Mouse (Mus musculus): Measurements from ENCODE around the gene Bco1. TPM values are rescaled to one million over a fixed set of nuclear protein-coding genes. Genes with fewer than 3 reads are reported as not detected.

Gene Bco1
- polyA plus RNA-seq, 1 experiment from 2014 or later: 0.34 TPM

DNA sequence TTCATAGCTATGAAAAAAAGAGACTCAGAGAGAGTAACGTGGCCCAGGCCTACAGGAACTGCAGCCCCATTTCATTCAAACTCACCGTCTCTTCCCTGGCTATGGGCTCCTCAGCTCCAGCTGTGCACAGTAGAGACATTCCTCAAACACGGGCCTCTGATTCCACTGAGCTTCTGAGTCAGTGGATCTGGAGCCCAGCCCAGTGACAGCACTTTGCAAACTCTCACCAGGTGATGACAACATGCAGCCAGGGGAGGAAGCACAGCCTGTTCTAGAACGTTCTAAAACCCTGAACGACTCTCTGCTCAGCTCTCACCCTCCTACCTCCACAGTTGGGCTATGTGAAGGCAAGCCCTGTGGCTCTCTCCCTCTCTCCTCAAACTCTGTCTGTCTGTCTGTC is 1.6 kb upstream of the Bco1 start:
- H3K4me2 ChIP-seq: no peak overlapping the region
- H3K27ac ChIP-seq (ENCODE audit: poor library complexity, severe bottlenecking): no peak overlapping the region
- no peaks in the 10 kb centered on the region for H3K9me3 ChIP-seq (replicated peaks)
- no peaks in the 10 kb centered on the region for H3K27me3 ChIP-seq (replicated peaks)
- 23% methylated on average over 5 of the region's 5 CpGs for WGBS
- H3K4me3 ChIP-seq: no peak overlapping the region
- 0 out of 2 replicates have a peak, but pooled peaks cover 8% of the 10 kb centered on the region for H3K4me1 ChIP-seq (replicated peaks)
- ATAC-seq (ENCODE audit: insufficient number of reproducible peaks, low FRiP score): no peak
- H3K36me3 ChIP-seq: no peaks in the 10 kb centered on the region
- no peak overlapping the region for H3K9ac ChIP-seq

DNA sequence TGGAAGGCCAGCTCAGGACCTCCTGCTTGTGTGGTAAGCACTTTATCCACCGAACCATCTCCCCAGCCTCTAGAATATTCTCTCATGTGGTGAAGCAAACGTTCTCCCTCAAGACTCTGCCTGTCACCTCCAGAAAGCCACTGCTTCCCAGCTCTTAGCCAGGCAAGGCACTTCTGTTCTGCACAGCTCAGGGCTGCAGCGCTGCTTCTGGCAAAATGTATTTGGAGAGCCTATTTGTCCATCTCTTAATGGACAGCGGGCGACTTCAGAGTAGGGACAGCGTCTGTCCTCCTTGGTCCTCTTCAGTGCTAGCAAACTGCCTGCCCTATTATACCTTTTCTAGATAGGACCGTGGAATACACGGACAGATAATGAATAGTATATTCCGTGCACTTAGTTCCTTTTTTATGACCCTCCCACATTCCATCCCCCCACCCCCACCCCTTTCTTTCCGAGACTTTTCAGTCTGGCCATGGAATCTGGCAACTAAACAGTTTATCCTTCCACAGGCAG is 1.5 kb downstream of the Bco1 start:
- Histone ChIP-seq H3K9me3 (replicated peaks) (peaks cover 8% of the 10 kb centered on the region), H3K36me3 (no peaks in the 10 kb centered on the region), H3K27me3 (replicated peaks) (no peaks in the 10 kb centered on the region), H3K9ac (no peak overlapping the region), H3K4me2 (no peak overlapping the region), H3K4me3 (no peak overlapping the region), H3K4me1 (replicated peaks) (0 out of 2 replicates have a peak, but pooled peaks cover 8% of the 10 kb centered on the region), H3K27ac (ENCODE audit: poor library complexity, severe bottlenecking) (no peak overlapping the region)
- 68% methylated on average over 10 of the region's 10 CpGs for WGBS
- ATAC-seq (ENCODE audit: insufficient number of reproducible peaks, low FRiP score): no peak; the same call in 1 of the 2 replicates

DNA sequence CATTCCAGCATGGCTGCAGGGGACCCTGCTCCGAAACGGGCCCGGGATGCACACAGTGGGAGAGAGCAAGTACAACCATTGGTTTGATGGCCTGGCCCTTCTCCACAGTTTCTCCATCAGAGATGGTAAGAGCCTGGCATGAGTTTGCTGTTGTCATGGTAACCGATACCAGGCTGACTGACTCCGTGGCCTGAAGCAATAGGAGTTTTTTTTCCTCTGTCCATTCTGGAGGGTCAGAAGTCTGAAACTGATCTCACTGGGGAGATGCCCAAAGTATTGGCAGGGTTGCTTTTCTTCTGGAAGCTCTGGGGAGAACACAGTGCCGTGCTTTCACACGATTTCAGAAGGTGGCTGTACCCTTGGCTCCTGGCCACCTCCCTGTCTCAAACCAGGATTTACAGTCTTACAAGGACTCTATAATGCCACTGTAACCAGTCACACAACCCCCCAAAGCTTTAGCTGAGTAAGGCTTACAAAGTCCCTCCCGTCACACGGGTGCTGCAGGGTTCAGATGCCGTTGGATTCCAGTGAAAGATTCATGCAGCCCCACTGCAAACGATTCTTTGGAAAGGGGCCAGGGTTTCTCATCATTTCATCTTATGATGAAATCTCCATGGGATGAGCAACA is 2.0 kb downstream of the Bco1 start:
- peak; percentile 29; the same call in 1 of the 2 replicates for ATAC-seq (ENCODE audit: insufficient number of reproducible peaks, low FRiP score)
- Histone ChIP-seq H3K36me3 (no peaks in the 10 kb centered on the region), H3K4me3 (no peak overlapping the region), H3K27me3 (replicated peaks) (no peaks in the 10 kb centered on the region), H3K9ac (no peak overlapping the region), H3K27ac (ENCODE audit: poor library complexity, severe bottlenecking) (no peak overlapping the region), H3K4me2 (no peak overlapping the region), H3K9me3 (replicated peaks) (peaks cover 8% of the 10 kb centered on the region), H3K4me1 (replicated peaks) (0 out of 2 replicates have a peak, but pooled peaks cover 8% of the 10 kb centered on the region)
- 61% methylated on average over 11 of the region's 11 CpGs for WGBS

DNA sequence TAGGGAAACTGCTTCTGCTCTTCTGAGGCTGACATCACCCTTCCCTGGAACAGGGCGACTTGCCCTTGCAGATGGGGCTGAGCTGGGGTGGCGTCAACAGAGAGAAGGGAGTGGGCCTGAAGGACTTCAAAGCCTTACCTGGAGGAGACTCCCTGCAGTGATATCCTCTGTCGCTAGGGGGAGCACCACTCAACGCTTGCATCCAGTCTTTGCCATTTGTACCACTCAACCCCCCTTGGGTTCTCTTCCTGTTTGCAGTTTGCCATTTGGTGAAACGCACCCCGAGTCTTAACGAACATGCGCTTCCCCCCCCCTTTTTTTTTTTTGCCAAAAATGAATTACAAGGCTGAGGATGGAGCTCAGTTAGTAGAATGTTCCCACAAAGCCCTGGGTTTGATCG is 11.9 kb downstream of the Bco1 start:
- Histone ChIP-seq H3K4me2 (no peak overlapping the region), H3K4me3 (no peak overlapping the region), H3K27ac (ENCODE audit: poor library complexity, severe bottlenecking) (no peak overlapping the region), H3K4me1 (replicated peaks) (no peaks in the 10 kb centered on the region), H3K27me3 (replicated peaks) (no peaks in the 10 kb centered on the region), H3K9me3 (replicated peaks) (peaks cover 6% of the 10 kb centered on the region; the same call in 1 of the 2 replicates), H3K9ac (no peak overlapping the region), H3K36me3 (no peaks in the 10 kb centered on the region)
- WGBS: 15% methylated on average over 9 of the region's 9 CpGs
- 0 out of 2 replicates have a peak, but pooled peaks have one; percentile 29 for ATAC-seq (ENCODE audit: insufficient number of reproducible peaks, low FRiP score)

DNA sequence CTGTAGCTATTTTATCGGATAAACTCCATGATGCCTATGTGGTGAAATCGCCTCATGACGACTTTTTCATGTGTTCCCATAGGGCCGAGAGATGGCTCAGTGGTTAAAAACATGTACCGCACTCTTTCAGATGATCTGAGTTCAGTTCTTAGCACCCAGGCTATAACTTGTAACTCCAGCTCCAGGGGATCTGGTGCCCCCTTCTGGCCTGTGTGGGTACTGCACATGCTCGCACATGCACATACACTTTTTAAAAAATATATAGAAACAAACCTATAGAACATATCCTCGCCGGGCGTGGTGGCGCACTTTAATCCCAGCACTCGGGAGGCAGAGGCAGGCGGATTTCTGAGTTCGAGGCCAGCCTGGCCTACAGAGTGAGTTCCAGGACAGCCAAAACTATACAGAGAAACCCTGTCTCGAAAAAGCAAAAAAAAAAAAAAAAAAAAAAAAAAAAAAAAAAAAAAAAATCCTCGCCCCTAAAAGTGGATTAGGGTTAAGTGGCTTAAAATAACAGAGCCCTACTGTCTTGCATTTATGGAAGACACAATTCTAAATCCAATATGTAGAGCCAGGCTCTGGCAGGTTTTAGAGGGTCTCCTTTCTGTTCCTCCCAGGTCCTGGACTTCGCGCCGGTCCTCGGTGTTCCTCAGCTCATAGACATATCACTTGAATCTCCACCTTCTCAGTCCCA is 13.5 kb downstream of the Bco1 start:
- Histone ChIP-seq H3K36me3 (no peaks in the 10 kb centered on the region), H3K9ac (no peak overlapping the region), H3K4me2 (no peak overlapping the region), H3K9me3 (replicated peaks) (peaks cover 6% of the 10 kb centered on the region; the same call in 1 of the 2 replicates), H3K4me3 (no peak overlapping the region), H3K27ac (ENCODE audit: poor library complexity, severe bottlenecking) (no peak overlapping the region), H3K27me3 (replicated peaks) (no peaks in the 10 kb centered on the region), H3K4me1 (replicated peaks) (no peaks in the 10 kb centered on the region)
- ATAC-seq (ENCODE audit: insufficient number of reproducible peaks, low FRiP score): no peak
- 89% methylated on average over 19 of the region's 19 CpGs for WGBS

DNA sequence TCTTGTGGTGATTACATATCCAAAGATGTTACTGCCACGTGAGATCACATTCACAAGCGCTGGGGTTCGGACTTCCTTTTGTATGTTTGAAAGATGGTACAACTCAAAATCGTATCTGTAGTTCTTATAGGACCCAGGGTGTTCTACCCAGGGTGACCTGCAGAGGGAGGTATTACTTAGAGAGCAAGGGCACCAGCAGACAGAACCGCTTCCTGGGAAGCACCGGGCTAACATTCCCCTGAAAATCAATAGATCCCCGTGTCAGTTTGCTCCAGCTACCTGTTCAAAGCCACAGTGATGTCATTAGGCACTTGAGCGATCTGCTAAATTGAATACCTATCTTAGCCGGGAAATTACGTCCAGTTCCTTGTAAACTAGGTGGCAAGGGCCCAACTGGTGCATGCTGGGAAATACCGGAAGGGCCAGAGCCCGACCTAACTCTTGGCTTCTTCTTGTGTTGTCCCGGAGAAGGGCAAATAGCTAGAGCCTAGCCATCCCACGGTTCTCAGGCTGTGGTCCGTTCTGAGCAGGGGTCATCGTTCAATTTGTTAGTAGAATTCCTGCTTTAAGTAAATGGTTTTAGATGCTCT is 14.2 kb downstream of the Bco1 start:
- peaks cover 6% of the 10 kb centered on the region; the same call in 1 of the 2 replicates for H3K9me3 ChIP-seq (replicated peaks)
- no peak overlapping the region for H3K4me2 ChIP-seq
- H3K36me3 ChIP-seq: no peaks in the 10 kb centered on the region
- ATAC-seq (ENCODE audit: insufficient number of reproducible peaks, low FRiP score): no peak
- no peak overlapping the region for H3K9ac ChIP-seq
- peaks cover 1% of the 10 kb centered on the region for H3K4me1 ChIP-seq (replicated peaks)
- WGBS: 53% methylated on average over 16 of the region's 16 CpGs
- H3K27me3 ChIP-seq (replicated peaks): no peaks in the 10 kb centered on the region
- H3K4me3 ChIP-seq: no peak overlapping the region
- no peak overlapping the region for H3K27ac ChIP-seq (ENCODE audit: poor library complexity, severe bottlenecking)

DNA sequence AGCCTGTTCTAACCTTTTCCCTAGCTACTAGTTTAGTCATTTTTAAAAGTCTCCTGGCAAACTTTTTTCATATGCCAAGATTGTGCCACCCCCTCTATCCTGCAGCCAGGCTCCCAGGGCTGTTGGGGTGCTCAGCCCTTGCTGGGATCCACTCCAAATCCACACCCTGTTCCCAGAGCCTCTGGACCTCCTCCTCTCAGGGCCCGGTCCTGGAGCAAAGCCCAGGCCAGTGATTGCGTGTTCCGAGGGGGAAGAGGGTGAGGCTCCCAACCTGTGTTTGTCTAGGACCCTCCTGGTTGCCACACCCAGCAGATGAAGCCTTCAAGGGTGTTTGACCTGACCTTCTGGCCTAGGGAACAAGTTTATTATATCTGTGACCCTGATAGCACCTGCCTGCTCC is 16.0 kb downstream of the Bco1 start:
- H3K4me3 ChIP-seq: no peak overlapping the region
- H3K9ac ChIP-seq: no peak overlapping the region
- no peak overlapping the region for H3K4me2 ChIP-seq
- no peaks in the 10 kb centered on the region for H3K36me3 ChIP-seq
- WGBS: 71% methylated on average over 3 of the region's 3 CpGs
- H3K27me3 ChIP-seq (replicated peaks): no peaks in the 10 kb centered on the region
- H3K27ac ChIP-seq (ENCODE audit: poor library complexity, severe bottlenecking): no peak overlapping the region
- peaks cover 6% of the 10 kb centered on the region; the same call in 1 of the 2 replicates for H3K9me3 ChIP-seq (replicated peaks)
- peaks cover 13% of the 10 kb centered on the region for H3K4me1 ChIP-seq (replicated peaks)
- ATAC-seq (ENCODE audit: insufficient number of reproducible peaks, low FRiP score): no peak

DNA sequence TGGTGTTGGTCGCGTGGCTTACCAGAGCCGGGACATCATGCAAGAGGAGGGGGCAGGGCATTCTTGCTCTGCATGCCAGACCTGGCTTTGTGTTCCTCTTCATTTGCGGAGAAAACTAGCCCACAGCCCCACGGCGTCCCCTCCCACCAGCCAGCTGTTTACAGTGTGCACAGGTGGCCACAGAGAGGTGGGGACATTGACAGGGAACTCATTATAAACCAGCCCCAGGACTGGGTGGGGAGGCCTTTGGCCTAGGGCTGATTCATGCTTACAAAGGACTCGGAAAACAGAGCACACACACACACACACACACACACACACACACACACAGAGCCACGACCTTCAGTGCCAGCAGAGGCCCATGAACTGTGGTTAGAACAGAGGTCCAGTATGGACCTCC is 16.6 kb downstream of the Bco1 start:
- Histone ChIP-seq H3K4me1 (replicated peaks) (peaks cover 13% of the 10 kb centered on the region), H3K27ac (ENCODE audit: poor library complexity, severe bottlenecking) (no peak overlapping the region), H3K4me3 (no peak overlapping the region), H3K9me3 (replicated peaks) (peaks cover 6% of the 10 kb centered on the region; the same call in 1 of the 2 replicates), H3K9ac (no peak overlapping the region), H3K27me3 (replicated peaks) (no peaks in the 10 kb centered on the region), H3K36me3 (no peaks in the 10 kb centered on the region), H3K4me2 (no peak overlapping the region)
- no peak for ATAC-seq (ENCODE audit: insufficient number of reproducible peaks, low FRiP score)
- whole genome bisulfite sequencing: 68% methylated on average over 8 of the region's 8 CpGs

DNA sequence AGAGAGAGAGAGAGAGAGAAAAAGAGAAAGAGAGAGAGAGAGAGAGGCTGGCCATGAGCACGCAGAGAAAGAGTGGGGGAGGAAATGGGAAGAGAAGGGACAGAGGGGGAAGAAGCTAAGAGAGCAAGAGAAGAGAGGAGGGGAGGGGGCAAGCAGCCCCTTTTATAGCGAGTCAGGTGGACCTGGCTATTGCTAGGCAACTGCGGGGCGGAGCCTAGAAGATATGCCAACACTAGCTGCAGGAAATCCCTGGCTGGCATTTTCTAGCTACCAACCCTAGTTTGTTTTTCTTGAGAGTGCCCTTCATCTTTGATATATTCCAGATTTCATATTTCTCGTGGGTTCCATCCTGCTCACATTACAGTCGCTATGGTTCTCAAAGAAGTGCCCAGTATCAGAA is 19.4 kb downstream of the Bco1 start:
- H3K9ac ChIP-seq: no peak overlapping the region
- 39% methylated on average over 6 of the region's 6 CpGs for WGBS
- no peaks in the 10 kb centered on the region for H3K36me3 ChIP-seq
- ATAC-seq (ENCODE audit: insufficient number of reproducible peaks, low FRiP score): no peak
- H3K4me1 ChIP-seq (replicated peaks): peaks cover 13% of the 10 kb centered on the region
- H3K4me3 ChIP-seq: no peak overlapping the region
- H3K27ac ChIP-seq (ENCODE audit: poor library complexity, severe bottlenecking): no peak overlapping the region
- no peaks in the 10 kb centered on the region for H3K27me3 ChIP-seq (replicated peaks)
- H3K4me2 ChIP-seq: peak overlapping the region; percentile 50
- no peaks in the 10 kb centered on the region for H3K9me3 ChIP-seq (replicated peaks)

DNA sequence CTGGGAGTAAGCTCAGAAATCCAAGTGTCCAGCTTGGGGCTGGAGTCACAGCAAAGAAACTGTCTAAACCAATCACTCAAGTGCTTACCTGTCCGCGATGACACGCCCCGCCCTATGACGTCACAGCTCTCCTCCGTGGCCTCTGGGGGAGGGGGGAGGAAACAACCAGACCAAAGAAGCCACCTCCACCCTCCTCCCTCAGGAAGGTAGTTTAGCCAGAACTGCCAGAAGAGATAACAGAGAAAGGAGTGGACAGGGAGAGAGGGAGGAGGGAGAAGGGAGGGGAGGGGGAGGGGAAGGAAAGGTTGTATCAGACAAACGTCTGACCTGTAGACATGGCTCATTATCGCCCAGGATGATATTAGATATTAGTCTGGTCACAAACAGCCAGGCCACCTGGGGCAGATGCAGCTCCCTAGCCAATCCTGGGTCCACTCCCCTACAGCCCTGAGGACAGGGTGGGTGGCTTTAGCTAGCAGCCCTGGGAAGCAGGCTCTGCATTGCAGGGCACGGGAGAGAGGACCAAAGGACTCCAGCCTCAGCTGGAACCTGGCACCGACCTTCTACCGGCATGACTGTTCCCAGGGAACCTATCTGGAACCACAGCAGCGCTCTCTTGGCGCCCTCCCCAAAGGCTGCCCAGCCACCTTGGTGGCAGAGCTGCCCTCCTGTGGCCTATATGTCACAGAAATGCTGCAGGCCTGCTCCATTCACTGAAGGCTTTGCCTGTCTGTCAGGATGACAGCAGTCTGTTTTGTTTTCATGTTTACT is 20.2 kb downstream of the Bco1 start:
- no peak overlapping the region for H3K9ac ChIP-seq
- ATAC-seq (ENCODE audit: insufficient number of reproducible peaks, low FRiP score): peak; percentile 72; the same call in 1 of the 2 replicates
- H3K27me3 ChIP-seq (replicated peaks): no peaks in the 10 kb centered on the region
- H3K4me1 ChIP-seq (replicated peaks): peaks cover 13% of the 10 kb centered on the region
- peak overlapping the region; percentile 50 for H3K4me2 ChIP-seq
- H3K4me3 ChIP-seq: peak overlapping the region; percentile 11; the same call in 1 of the 2 replicates
- no peak overlapping the region for H3K27ac ChIP-seq (ENCODE audit: poor library complexity, severe bottlenecking)
- no peaks in the 10 kb centered on the region for H3K36me3 ChIP-seq
- 14% methylated on average over 13 of the region's 13 CpGs for WGBS
- H3K9me3 ChIP-seq (replicated peaks): no peaks in the 10 kb centered on the region
